Mouse (Mus musculus) cerebellum, postnatal 14 days (tissue): ENCODE measurements at regions not wholly inside any gene's neighbourhood (a gene's known extent, or its start where the extent isn't known, plus 50 kb on each side); places are given as distances from the start of the nearest gene placed in this dataset.
"Not testable (repeated sequence)": the region's sequence is repeated elsewhere in the genome, so short reads cannot be mapped to it uniquely, and the experiment has no call there.

ENCODE experiments used
- DNase-seq, 2 experiments: peaks; one replicate each; pipeline ENCODE4 v3.0.0; 2021; ENCODE audit warnings: mixed read lengths in 2 of 2

DNA sequence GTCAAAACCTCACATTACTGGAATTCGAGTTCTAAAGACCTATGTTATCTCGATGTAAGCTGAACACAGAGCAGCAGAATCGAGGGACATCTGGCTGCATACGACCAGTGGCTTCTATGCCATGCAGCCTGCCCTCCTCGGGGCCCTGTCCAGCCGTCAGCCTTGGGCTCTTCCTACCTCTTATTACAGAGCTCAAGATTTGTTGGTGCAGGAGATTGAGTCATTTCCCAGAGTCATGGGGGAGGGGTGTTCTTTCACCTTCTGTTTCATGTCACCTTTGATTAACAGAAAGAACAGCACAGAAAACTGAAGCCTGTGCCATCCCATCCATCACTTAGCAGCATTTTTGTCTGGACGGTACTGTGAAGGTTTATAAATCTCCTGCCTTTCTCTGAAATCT lies 52.1 kb downstream of the Sst start:
- DNase-seq = no peak

DNA sequence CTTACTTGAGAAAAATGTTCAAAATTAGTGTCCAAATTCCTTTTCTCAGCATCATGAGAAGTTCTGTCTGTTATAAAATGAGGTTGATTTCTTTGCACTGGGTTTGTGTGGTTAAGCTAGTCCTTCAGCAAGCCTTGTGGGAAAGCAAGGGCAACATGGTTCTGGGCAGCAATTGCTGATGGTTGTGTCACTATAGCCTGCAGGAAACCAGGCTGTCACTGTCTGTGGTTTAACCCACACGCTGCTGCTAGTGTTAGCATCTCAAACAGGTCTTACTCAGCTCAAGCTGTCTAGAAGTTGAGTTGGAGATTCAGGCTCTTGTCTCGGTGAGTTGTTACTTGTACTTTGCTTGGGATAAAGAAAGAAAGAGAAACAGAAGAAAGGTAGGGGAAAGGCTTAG lies 52.6 kb downstream of the Sst start:
- DNase-seq = no peak

DNA sequence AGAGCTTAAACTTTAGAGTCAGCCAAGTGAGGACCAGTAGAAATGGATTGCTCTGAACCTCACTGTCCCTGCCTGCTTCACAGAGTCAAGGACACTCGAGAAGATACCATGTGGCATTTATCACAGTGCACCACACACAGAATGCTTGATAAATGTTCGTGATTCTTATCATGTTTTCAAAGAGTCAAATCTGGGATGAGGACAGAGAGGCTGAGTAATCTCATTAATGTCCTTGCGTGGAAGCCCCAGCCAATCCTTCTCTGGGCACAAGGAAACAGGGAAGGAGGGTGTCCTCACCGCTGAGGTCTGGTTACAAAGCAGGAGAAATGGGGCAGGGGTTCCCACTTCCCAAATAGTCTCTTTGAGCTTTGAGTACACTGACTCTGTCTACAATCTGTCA lies 55.8 kb downstream of the Sst start:
- DNase-seq = no peak

DNA sequence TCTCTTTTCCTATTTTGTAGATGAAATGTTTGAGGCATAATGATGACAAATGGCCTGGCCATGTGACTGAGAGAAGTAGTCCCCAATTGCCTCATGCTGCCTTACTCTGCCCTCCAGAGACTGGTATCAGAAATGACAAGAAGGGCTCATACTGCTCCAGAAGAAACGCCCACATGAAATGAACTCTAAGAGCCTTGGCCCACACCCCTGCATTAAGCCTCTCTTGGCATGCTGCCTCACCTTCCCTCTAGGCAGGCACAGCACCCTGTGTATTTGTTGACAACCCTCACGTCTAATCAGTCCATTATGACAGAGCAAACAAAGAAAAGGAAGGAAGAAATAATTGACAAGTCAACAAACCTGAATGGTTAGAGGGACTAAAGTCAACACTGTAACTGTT lies 57.2 kb downstream of the Sst start:
- DNase-seq = peak; percentile 20 to 21

DNA sequence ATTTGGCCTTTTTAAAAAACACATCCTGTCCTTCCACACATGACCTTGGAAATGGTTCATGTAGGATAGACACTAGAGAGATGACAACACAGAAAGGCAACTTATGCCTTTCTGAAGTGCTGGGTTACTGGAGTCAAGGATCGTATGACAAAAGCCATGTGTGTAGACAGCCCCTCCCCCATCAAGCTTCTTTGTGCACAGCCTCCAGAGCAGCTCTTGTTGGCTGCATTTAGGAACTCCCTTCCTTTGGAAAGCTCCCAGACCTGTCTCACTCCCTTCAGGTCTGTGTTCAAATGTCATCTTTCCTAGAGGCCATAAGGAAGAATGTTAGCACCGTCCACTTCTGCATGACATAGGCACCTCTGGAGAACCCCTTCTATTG lies 57.7 kb downstream of the Sst start:
- DNase-seq = peak in 1 of 2 experiments; percentile 8

DNA sequence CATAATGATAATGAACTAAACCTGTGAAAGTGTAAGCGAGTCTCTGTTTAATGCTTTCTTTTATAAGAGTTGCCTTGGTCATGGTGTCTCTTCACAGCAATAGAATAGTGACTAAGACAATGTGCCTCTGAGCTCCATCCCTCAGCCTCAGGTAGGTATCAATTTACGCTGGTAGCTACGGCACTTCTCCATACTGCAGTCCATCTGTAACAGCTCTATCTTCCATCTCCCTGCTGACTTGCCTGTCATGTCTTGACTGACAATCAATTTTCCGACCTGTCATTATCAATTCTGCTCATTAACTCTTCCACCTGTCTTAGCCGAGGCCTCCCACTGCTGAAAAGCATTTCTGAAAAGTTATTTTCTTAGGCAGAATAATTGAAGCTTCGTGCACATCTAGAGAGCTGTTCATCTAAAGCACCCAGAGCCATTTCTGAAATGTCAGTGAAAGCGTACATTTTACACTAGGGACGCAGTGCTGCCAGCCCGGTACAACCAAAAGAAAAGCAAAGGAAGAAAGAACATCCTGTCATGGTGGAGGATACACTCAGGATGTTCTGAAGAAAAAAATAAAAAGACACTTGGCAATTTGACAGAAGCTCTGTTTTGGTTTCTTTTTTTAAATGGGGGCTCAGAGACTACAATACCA lies 58.2 kb downstream of the Sst start:
- no peak for DNase-seq

DNA sequence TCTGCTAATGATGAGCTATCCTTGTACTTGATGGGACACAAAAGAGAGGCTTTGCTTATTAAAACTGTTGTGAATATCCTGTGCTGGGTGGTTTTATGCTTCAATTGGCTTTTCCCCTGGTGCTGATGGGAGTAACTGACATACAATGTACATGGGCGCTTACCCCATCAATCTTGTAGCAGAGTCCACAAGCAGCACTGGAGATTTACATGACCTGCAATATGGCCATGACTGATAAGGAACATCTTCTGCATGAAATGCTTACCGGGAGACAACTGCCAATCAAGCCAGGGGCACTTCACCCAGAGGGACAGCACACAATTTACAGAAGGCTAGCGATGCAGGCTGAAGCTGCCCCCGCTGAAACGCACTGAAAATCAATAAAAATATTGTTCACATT lies 65.1 kb downstream of the Sst start:
- DNase-seq = no peak

DNA sequence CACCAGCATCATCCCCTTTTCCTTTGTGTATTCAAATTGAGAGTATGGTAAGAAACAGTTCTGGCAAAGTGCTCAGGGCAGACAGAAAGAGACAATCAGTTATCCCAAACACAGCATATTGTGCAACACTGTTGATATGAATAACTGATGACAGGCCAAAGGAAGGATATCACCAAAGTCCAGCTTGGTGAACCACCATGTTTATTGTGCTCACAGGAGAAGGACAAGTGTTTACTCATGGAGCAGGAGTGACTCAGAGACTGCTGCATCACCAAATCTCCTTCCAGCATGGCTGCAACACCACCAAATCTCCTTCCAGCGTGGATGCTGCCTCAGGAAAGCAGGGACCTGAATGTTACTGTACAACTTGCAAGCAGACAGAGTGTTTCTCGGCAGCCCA lies 105.5 kb downstream of the Sst start:
- no peak for DNase-seq

DNA sequence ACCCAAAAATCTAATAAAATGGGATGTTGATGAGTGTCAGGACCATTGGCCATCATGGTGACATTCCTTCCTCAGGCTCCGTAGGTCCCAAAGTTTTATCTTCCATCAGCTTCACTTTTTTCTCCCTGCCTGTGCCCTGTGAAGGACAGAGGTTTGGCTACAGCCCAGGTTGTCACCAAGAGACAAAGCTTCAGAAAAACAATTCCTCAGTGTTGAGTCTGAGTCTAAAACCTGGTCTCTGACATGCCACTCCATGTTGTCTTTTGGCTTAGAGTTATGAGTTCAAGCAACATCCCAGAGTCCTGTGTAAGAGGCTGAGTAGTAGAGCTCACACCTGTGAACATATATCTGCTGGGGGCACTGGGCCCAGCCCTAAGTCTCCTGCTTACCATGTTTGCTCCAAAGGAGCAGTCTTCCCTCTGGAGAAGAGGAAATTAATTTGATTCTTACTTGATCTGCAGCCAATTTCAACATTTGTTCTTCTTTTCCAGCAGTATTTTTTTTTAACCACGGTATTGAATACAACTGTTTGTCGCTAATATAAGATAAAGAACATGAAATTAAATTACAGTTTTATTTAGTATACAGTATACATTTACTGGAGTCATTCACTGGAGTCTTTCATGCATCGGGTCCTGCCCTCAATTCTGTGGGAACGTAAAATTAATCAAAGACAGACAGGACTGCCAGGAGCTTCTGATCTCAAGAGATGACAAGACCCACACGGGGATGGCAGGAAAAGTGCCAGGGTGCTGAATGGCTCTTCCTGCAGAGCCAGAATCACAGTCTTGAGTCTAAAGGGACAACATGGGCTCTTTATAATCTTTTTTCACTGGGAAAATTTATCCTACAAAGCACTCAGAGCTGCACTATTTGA lies 106.5 kb downstream of the Sst start:
- no peak for DNase-seq

DNA sequence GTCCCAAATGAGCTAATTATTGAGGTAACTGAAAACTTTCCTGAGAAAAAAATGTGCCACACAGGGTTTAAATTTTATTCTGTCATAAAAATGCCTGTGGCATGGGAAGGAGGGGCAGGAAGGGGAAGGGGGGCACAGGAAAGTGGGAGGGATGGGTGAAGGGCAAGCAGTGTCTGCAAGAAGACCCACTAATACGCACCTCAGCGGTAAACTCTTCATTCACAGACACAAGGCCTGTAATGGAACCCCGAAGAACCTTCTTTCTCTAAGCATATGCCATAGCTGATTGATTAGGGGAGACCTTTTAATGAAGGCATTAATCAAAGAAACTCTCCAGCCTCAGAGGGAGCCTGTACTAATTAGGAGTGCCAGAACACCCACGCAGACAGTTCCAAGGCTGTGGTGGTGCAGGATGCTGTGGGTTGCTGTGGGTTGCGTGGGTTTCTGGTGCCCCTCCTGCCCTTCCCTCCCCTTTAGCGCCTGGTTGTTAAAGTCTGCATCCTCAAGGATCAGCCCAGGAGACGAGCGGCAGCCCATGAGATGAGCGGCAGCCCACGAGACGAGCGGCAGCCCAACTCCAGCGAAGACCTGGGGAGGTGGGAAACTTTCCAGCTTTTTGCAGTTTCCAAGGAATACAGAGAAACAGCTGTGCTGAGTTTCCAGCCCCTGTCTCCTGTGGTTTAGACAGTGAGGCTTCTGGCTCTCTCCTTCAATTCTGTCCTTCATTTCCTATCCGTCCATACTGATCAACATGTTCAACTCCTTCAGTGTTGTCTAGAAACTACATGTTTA lies 110.1 kb downstream of the Sst start:
- no peak for DNase-seq

DNA sequence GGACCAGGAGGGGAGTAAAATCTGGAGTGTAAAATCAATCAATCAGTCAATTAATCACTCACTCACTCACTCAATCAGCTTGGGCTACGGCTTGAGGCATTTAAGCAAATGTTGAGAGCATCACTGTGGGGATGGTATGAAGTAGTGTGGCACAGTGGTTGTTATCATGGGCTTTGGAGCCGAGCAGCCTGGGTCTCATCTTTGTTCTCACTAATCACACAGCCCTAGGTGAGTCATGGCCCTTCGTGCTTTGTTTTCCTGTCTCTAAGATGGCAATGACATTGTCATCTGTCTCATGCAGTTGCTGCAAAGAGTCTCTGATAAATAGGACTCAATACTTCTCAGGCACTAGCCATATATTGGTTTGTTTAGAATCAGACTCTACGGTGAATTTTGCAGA lies 112.9 kb downstream of the Sst start:
- no peak for DNase-seq

DNA sequence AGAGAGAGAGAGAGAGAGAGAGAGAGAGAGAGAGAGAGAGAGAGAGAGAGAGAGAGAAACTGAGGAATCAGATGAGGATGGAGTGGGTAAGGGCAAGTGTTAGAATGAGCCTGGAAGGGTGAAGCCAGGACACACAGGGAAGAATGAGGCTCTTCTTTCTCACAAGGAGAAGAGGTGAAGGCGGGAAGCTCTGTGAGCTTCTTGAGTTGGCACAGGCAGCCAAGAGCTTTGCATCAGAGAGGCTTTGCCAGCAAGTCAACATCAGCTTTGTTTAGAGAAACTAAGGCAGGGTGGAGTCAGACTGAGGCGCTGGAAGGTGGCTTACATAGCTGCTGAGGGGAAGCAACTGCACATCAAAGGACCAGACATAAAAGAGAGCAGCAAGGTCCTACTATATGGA lies 113.7 kb downstream of the Sst start:
- DNase-seq = no peak

DNA sequence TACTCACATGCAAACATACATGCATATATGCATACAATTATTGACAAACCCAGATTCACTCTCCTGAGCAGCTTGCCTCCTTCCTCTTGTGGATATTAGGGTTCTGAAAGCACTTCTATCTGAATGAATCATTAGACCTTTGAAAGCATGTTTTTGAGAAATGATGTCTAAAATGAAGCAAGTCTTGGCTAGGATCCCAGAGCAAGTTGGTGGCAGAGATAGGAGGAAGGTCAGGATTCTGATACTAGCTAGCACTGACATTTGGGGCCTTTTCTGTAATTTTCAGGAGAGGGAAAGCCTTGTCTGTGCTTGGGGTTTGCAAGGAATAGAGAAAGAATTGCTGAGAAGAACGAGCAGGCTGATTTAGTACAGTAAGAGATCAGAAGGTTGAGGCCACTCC lies 114.3 kb downstream of the Sst start:
- no peak for DNase-seq

DNA sequence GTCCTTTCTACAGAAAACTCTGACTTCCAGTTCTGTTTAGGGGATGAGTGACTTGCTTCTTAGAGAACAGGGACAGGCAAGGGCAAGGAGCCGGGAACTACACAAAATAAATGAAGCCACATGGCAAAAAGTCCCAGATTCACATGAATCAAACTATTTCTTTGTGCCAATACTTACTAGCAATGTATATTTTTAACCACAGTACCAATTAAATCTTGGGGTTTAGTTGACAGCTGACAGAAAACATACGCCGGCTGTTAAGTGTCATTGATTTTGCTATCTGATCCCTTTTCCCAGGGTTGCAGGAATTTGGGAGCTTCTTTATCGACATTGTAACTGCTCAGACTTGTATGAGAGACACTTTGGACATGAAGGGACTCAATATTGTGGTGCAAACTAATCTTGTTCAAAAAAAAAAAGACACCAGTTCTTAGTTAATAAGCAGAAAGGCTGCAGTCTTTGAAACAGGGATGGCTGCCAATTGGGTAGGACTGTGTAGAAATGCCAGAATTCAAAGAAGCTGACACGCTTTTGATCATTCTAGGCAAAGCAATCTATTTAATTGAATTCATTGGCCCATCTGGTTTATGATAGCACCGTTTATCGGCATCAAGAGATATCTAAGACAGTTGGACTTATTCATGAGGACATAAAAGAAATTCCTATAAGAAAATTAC lies 132.5 kb downstream of the Sst start:
- no peak for DNase-seq

DNA sequence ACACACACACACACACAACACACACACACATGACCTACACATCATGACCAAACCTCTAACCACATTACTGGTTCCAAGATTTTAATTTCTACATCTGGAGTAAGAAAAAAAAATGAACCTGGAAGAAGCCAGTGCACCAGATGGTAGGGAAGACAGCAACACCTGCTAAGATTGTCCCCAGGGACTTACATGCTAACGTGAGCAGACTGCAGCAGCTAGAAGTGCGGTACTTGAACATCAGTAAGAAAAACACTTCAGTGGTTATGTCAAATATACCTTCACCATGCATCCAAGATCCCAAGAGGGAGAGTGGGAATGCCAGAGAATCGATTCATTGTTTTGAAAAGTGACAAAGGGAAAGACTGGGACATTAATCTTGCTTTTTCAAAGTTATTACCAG lies 153.7 kb downstream of the Sst start:
- DNase-seq = no peak

DNA sequence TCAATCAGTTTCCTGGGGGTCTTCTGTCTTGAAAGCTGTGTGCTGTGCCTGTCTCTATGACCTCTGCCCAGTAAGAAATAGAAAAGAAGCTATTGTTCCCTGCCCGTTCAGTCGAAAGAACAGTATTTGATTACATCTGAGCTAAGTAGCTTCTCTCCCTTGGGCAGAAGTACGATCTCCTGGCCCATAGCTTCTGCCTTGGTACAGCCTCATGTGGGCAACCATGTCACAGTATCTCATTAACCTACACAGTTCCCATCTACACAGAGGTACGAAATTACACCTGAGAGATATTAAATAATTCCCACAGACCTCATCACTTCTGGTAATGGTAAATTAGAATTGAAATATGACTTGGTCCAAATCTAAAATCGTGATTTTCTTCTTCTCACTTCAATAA lies 155.0 kb downstream of the Sst start:
- DNase-seq = no peak

DNA sequence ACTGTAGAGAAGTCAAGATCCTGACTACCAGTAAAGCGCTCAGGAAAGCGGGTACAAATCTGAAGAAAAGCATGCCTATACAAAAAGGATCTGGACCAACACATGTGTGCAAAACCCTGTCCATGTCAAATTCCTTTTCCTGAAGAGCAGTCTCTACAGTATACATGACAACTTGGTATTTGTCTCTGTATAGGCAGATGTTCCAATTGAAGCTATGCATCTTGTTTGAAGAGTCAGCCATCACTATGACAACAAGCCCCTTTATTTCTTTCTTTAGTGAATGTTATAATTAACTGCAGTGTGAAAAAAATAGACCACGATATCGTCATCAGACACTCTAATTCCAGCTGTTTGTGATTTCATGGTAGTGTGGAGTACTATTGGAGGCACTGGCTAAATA lies 164.2 kb downstream of the Sst start:
- DNase-seq = no peak

DNA sequence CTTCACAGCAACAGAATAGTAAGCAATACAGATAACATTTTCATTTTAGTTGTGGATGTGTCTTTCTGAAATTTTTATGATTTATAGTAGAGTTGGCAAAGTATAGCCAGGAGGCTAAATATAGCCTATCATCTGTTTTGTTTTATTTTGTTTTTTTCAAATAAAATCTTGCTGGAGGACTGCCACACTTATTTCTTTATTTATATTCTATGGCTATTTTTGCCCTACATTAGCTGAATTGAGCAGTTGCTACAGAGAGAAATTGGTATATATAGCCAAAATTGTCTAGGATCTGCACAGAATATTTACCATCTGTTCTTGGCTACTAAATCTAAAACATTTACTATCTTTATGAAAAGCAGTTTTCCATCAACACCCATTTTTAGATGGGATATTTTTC lies 169.0 kb downstream of the Sst start:
- no peak for DNase-seq

DNA sequence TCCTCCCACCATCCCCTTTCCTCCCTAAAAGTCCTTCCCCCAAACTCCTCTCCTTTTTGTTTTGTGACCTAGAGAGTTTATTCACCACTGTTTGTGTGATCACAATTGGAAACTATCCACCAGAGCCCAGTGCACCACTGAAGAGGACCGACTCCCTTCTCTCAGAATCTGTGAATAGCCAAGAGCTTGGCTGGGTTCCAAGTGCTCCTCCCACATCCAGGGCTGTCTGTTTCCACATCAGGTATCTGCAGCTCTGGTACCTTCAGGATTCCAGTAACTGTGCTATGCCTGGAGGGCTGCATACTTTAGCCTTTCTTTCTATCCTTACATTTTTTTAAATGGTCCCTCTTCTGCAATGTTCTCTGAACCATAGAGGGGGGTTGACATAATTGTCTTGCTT lies 180.5 kb upstream of the Masp1 start:
- DNase-seq = peak; percentile 8 to 17

DNA sequence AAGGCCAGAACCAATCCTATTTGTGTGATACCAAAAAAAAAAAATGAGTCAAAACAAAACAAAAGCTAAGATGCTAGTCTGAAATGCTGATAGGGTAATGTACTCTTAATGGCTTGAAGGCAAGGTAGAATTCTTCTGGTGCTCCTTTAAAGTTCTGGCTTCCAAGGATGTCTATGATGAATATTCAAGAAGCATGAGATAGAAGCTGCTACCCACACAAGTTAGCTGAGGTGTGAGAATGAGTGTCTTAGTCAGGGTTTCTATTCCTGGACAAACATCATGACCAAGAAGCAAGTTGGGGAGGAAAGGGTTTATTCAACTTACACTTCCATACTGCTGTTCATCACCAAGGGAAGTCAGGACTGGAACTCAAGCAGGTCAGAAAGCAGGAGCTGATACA lies 173.6 kb upstream of the Masp1 start:
- DNase-seq = not testable (repeated sequence)

DNA sequence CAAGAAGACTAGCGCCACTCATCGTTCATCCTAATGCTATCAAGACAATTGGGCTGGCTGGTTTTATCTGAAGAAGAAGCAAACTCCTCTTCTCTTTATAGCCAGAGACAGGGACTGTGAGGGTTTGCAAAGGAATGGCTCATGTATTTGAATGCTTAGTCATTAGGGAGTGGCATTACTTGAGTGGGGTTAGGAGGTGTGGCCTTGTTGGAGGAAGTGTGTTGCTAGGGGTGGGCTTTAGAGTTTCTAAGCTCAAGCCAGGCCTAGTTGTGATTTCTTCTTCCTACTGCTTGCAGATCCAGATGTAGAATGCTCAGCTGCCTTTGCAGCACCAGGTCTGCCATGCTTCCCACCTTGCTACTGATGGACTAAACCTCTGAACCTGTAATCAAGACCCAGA lies 169.4 kb upstream of the Masp1 start:
- no peak for DNase-seq

DNA sequence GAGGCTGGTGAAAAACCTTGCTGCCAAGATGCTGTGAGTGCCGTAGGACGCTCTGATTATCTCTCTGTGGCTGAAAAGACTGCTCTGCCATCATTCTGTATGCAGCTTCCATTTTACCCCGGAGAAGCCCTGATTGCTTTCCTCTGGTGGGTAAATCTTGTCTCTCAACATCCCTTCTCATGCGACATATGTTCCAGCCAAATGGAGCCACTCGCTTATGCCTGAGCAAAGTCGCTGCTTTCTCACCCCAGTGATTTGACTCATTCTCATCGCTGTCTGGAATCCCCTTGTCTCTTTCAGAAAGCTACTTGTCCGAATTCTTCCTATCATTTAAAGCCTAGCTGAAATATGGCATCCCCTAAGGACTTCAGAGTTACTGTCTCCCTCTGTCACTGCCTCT lies 166.2 kb upstream of the Masp1 start:
- DNase-seq = no peak

DNA sequence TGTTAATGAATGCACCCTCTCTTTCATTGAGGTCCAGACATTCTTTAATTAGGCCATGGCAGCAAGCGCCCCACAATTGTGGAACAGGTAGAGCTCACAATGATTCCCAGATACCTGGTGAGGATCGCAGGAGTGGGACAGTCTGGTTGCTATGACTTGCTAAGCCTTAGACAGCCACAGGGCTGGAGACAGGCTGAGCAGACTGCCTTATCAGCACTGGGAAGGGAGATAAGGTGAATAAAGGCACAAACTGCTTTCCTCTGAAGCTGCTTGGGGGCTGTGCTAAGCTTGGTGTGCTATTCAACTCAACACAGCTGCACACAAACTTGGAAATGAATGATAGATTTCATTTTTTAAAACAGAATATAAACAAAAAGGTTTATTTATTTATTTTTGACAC lies 159.8 kb upstream of the Masp1 start:
- DNase-seq = no peak
